Mouse (Mus musculus): ENCODE data around the gene Gtpbp3.
"Not testable (repeated sequence)": the region's sequence is repeated elsewhere in the genome, so short reads cannot be mapped to it uniquely, and the experiment has no call there.

DNA sequence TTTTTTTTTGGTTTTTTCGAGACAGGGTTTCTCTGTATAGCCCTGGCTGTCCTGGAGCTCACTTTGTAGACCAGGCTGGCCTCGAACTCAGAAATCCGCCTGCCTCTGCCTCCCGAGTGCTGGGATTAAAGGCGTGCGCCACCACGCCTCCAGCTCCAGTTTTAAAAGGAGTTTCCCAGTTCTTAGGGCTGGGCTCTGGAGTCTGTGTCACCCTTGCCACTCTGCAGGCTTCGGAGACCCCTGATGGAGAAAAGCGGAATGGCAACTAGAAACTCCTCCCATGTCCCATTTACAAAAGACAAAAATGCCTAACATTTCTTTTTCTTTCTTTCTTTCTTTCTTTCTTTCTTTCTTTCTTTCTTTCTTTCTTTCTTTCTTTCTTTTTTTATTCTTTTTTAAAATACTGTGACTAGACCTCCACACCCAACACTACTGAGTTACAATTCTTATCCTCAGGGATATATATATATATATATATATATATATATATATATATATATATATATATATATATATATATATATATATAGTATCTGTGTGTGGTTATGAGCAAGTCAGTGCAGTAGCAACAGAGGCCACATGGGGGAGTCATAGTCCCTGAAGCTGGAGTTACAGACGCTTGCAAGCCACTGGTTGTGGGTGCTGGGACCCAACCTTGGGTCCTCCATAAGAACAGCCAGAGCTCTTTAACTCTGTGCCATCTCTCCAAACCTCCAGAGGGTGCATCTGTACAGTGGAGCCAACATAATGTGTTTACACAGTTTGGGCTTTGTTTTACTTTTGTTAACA, 31.3 kb downstream of the Gtpbp3 start:
- TF ChIP-seq CTCF (IDR thresholded peaks at IDR 0.05; ENCODE audit: extremely low read depth, insufficient read depth, low read length), result peak; percentile 58
- TF ChIP-seq POLR2A (IDR thresholded peaks at IDR 0.05; ENCODE audit: extremely low read depth, insufficient read depth, low read length), result not testable (repeated sequence)

Data from cortical plate, adult 2 months (tissue).